Mouse (Mus musculus): ENCODE data around the gene Gpr18.

Gpr18 gene

GRCm38 (mm10) chr14:121949897-121950296 is 34.3 kb upstream of the Gpr18 start:
- DNase-seq (ENCODE audit: extremely low spot score, low read depth, low spot score): no peak

GRCm38 (mm10) chr14:121949436-121949835 is 33.9 kb upstream of the Gpr18 start:
- no peak for DNase-seq (ENCODE audit: extremely low spot score, low read depth, low spot score)

- DNase-seq (ENCODE audit: extremely low spot score, low read depth, low spot score): no peak
Observed at GRCm38 (mm10) chr14:121947966-121948365, 32.4 kb upstream of the Gpr18 start.

DNA sequence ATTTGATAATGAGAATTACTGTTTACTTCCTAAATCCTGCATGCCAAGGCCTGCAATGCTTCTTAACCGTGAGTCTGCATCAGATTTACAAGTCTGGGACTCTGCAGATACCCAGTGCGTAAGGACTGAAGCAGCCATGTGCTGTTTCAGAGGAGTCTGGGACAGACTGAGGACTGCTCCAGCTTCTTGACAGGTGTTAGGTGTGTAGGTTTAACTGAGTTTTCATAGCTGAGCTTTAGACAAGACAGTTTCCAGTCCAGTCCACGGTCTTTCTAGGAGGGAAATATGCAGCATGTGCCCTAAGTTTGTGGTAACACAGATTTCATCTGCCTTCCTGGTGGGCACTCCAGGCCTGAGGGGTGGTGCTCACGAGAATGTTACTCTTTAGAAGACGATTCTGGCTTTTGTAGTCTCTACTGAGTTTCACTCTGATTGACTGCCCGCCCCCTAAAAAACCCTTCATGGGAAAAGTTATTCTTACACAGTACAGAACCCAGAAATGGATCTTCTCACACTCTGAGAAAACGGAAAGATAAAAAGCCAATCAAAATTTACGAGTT is 31.7 kb upstream of the Gpr18 start:
- no peak for DNase-seq (ENCODE audit: extremely low spot score, low read depth, low spot score)

GRCm38 (mm10) chr14:121946728-121947127 is 31.1 kb upstream of the Gpr18 start:
- no peak for DNase-seq (ENCODE audit: extremely low spot score, low read depth, low spot score)

DNA sequence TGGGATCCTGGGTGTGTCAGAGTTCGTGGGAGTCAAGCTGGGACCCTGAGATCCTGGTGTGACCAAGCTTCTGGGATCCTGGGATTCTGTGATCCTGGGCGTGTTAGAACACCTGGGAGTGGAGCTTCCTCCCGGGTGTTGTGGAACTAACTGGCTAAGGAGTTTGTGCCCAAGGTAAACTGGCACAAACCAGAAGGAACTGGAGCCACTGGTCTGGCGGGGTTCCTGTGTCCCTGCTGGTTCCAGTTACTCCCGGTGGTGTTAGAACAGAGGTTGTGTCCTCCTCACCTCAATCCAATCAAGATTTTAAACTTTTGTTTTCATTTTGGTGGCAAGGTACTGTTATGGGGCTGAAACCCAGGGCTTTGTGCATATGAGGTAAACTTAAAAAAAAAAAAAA is 30.6 kb upstream of the Gpr18 start:
- DNase-seq (ENCODE audit: extremely low spot score, low read depth, low spot score): no peak

- DNase-seq (ENCODE audit: extremely low spot score, low read depth, low spot score): no peak
Observed at GRCm38 (mm10) chr14:121939582-121939981, 24.0 kb upstream of the Gpr18 start.

GRCm38 (mm10) chr14:121938256-121939191 is 22.9 kb upstream of the Gpr18 start:
- no peak for DNase-seq (ENCODE audit: extremely low spot score, low read depth, low spot score)

DNA sequence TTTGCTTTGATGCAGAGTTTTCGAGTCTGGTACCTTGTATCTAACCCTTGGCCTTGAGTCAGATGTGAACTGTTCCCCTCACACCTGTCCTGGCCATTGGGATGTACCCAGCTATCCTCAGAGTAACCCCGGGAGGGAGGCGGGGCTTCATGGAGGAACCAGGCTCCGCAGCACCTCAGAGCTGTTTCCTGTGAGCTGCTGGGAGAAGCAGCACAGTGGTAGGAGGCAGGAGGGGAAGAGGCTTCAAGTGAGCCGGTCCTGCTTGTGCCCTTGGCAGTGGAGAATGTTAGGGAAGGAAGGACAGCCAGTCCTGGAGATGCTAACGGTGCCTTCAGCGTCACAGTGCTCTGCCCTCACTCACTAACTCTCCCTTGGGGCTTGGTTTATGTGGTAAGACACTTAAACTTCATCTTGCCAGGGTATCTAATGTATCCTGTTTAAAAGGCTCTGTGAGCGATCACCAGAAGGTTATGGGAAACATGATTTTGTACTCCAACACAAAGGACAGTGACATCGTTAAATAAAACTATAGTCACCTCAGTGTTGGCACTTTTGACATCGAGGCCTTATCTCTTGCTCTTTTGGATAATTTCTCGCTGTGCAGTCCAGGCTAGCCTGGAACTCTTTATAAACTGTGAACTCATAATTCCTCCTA is 22.1 kb upstream of the Gpr18 start:
- no peak for DNase-seq (ENCODE audit: extremely low spot score, low read depth, low spot score)

- DNase-seq (ENCODE audit: extremely low spot score, low read depth, low spot score): no peak
Observed at GRCm38 (mm10) chr14:121936856-121937255, 21.3 kb upstream of the Gpr18 start.

DNA sequence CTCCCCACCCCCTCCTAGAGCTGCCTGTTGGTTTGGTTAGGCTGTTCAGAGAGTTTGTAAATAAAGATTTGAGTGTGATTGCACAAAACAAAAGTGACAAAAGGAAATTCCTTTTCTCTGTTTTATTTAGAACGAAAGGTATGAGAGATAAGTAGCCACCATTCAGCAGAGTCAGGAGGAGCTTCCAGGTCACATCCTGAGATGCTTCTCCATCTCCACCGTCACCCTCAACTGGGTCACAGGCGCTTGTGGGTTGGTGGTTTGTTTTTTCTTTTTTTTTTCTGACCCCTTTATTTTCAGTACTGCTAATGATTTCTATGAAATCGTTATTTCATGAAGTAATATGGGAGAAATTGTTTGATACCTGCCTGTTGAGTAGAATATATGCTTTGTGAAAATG is 20.8 kb upstream of the Gpr18 start:
- no peak for DNase-seq (ENCODE audit: extremely low spot score, low read depth, low spot score)

- no peak for DNase-seq (ENCODE audit: extremely low spot score, low read depth, low spot score)
Observed at GRCm38 (mm10) chr14:121934597-121934946, 19.0 kb upstream of the Gpr18 start.

GRCm38 (mm10) chr14:121933906-121934596 is 18.5 kb upstream of the Gpr18 start:
- DNase-seq (ENCODE audit: extremely low spot score, low read depth, low spot score): no peak

DNA sequence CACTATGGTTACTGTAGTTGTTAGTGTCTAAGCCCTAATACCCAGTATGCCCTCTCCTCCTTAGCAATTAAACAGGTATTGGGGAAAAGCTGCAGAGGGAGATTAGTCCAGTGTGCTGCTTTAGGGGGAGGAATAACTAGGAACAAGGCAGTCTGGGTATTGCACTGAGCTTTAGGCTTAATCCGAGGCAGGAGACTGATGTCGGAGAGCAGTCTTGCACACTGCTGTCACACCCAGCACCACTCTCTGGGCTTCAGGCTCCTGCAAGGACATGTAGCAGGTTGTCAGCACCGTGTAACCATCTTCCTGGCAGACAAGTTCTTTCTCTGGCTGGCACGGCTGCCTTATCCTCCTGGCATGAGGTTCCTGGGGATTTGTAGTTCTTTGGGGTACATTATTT is 16.6 kb upstream of the Gpr18 start:
- no peak for DNase-seq (ENCODE audit: extremely low spot score, low read depth, low spot score)

DNA sequence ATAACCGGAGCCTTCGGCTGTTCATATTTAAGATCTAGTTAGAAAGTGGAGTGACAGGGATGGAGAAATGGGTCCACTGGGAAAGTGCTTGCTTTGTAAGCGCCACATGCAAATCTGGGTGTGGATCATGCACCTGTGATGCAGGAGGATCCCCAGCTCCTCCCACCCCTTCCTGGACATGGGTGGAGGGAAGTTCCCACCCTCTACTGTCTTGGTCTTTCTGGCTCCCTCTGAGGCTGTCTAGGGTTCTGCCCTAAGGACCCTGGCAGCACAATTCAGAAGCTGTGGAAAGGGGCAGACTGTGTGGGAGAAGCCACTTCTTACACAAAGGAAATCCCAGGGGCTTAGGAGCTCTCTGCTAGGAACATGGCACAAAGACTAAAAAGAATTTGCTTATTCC is 16.0 kb upstream of the Gpr18 start:
- DNase-seq (ENCODE audit: extremely low spot score, low read depth, low spot score): no peak

DNA sequence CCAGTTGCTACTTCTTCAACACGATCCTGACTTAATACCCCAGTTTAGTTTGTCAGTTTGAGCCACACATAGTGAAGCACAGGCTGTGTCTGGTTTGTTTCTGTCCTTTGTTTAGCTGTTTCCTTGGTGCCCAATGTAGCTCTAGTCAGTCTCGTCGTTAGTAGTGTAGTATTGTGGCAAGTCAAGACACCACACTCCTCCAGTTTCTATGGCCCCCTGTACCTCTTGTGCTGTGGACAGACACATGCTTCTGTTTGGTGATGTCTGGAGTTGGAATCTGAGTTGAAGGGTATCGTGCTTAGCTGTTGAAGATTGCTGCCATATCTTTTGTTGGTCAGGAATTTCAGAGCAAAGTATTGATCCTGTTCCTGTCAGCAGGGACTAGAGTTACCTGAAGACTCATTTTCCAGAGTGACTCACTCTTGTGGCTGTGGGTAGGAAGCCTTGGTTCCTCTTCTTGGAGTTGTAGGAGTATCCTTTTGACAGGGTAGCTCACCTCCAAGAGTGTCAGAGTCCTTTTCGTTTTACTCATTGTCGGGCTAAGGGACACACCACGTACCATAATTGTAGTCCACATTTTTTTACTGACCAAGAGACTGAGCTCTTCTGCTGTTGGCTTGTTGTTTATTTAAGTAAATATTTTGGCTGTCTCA is 15.3 kb upstream of the Gpr18 start:
- no peak for DNase-seq (ENCODE audit: extremely low spot score, low read depth, low spot score)

DNA sequence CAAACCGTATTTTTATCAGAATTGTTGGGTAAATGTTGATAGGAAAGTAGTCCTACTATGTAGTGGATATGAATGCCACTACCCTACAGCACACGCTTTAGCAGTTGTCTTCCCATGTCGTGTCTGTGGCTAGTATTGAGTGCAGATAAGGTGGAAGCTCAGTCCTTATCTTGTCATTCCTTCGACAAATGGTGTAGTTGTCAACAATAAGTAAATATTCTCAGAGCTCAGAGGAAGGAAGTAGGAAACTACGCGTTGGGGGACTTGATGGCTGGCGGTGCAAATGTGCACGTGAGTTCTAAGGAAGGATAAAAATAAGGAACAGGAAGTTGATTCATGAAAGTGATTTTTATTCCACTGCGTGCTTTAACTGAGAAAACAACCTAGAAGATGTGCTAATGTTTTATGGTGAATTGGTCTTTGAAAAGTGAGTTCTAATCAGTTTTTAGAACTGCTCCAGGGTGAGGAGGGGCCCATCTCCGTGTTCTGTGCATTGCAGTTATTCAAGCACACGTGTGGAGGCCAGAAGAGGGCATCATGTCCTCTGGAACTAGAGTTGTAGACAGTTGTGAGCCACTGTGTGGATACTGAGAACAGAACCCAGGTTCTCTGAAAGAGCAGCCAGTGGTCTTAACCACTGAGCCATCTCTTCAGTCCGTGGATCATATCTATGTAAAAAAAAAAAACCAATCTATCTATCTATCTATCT is 13.8 kb upstream of the Gpr18 start:
- no peak for DNase-seq (ENCODE audit: extremely low spot score, low read depth, low spot score)

GRCm38 (mm10) chr14:121928375-121929137 is 13.0 kb upstream of the Gpr18 start:
- DNase-seq (ENCODE audit: extremely low spot score, low read depth, low spot score): peak; percentile 52

- no peak for DNase-seq (ENCODE audit: extremely low spot score, low read depth, low spot score)
Observed at GRCm38 (mm10) chr14:121927451-121927850, 11.9 kb upstream of the Gpr18 start.

- no peak for DNase-seq (ENCODE audit: extremely low spot score, low read depth, low spot score)
Observed at GRCm38 (mm10) chr14:121926901-121927300, 11.3 kb upstream of the Gpr18 start.

Data from hindlimb bud, embryonic 11.5 days (tissue).